Mouse (Mus musculus) CD4-positive, CD25-positive, alpha-beta regulatory T cell (primary cell): ENCODE measurements around the gene Gm14327. TPM values are rescaled to one million over a fixed set of nuclear protein-coding genes. Genes with fewer than 3 reads are reported as not detected.

Source experiments
- polyA plus RNA-seq: library from polyadenylated mRNA; unstranded; fragments of 100-300 nt; shearing (Covaris generic); gene quantifications from one replicate; pipeline ENCODE4 v1.2.1, GENCODE M21; 2017

Gene Gm14327
- not detected for polyA plus RNA-seq

DNA sequence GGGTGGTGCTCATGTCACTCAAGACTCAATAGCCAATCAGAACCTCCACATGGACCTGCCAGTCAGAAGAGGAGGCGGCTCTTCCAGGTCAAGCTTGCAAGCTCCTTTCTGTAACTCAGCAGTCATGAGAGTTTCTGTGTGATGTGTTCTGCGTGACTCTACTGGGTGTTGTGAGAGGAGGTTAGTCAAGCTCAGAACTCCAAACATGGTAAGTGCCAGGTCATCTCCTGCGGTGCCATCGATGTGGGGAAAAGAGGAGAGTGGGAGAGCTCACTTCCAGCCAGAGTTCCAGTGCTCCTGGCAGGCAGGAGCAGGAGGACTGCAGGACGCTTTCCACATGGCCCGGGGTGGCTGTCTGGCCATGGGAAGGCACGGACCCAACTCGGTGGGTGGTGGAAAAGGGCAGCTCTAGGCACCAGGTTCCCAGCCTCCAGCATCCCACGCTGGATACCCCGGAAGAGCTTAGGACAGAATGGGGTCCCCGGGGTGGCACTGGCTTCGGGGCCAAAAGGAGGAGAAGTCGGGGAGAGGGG lies at the start of gene Gm14327:
TSS of gene Gm14327 (plus strand) at position 51 of the 533 bp plus-strand sequence.

GRCm38 (mm10) chr2:177925563-177926103 lies 28.7 kb downstream of the Gm14327 start, which contains the start of gene Zfp972:
Zfp972 (minus strand) TSS chr2:177925613.

Other genes with a start within 250 kb of the Gm14327 start
- not detected for gene Gm14322, start 137.8 kb upstream of the Gm14327 start, polyA plus RNA-seq
- gene Gm14325, start 56.8 kb upstream of the Gm14327 start, polyA plus RNA-seq: 10.1 TPM
- 0.34 TPM for gene Zfp972, start 28.5 kb downstream of the Gm14327 start, polyA plus RNA-seq
- gene Gm14326, start 60.2 kb downstream of the Gm14327 start, polyA plus RNA-seq: 6.9 TPM
- 9.0 TPM for gene Zfp971, start 126.2 kb downstream of the Gm14327 start, polyA plus RNA-seq
- 7.5 TPM for gene Zfp931, start 181.4 kb downstream of the Gm14327 start, polyA plus RNA-seq
- gene Phactr3, start 221.9 kb downstream of the Gm14327 start, polyA plus RNA-seq: not detected